Mouse (Mus musculus) limb, embryonic 14.5 days (tissue): ENCODE measurements around the gene Slc39a13. TPM values are rescaled to one million over a fixed set of nuclear protein-coding genes. Genes with fewer than 3 reads are reported as not detected.

ENCODE experiments used
- ATAC-seq: fragments of 200-750 bp; cut with Nextera tagmentation; 2 replicates; pipeline ENCODE4 v1.8.0; 2017; ENCODE audit warnings: low read depth, moderate number of reproducible peaks, moderate TSS enrichment; ENCODE audit not compliant: low FRiP score
- DNase-seq: peaks from one replicate; pipeline ENCODE4 v3.0.0-alpha.2; 2015; ENCODE audit warnings: low spot score
- H3K27ac ChIP-seq: fragments of 300-500 bp; sonication (generic); replicated peaks from 2 replicates; pipeline ENCODE4 v1.5.1; 2014; ENCODE audit warnings: low read depth, mild to moderate bottlenecking, low read length, moderate library complexity, mixed read lengths
- H3K27me3 ChIP-seq: fragments of 300-500 bp; sonication (generic); 2 replicates; pipeline ENCODE4 v1.6.1; 2014; ENCODE audit warnings: low read length, mixed read lengths; ENCODE audit not compliant: control insufficient read depth, insufficient read depth
- H3K36me3 ChIP-seq: fragments of 300-500 bp; sonication (generic); 2 replicates; pipeline ENCODE4 v1.6.1; 2014; ENCODE audit warnings: mild to moderate bottlenecking, low read length, moderate library complexity, mixed read lengths; ENCODE audit not compliant: control insufficient read depth, insufficient read depth
- H3K4me1 ChIP-seq: fragments of 300-500 bp; sonication (generic); 2 replicates; pipeline ENCODE4 v1.6.1; 2014; ENCODE audit warnings: antibody characterized with exemption, low read length, mixed read lengths; ENCODE audit not compliant: control insufficient read depth, insufficient read depth
- H3K4me2 ChIP-seq: fragments of 300-500 bp; sonication (generic); replicated peaks from 2 replicates; pipeline ENCODE4 v1.6.1; 2014; ENCODE audit warnings: low read depth, mild to moderate bottlenecking, low read length, moderate library complexity; ENCODE audit not compliant: severe bottlenecking
- H3K4me3 ChIP-seq: fragments of 300-500 bp; sonication (generic); replicated peaks from 2 replicates; pipeline ENCODE4 v1.5.1; 2014; ENCODE audit warnings: low read length
- H3K9ac ChIP-seq: fragments of 300-500 bp; sonication (generic); 2 replicates; pipeline ENCODE4 v1.6.1; 2014; ENCODE audit warnings: mild to moderate bottlenecking, low read depth, low read length, moderate library complexity; ENCODE audit not compliant: severe bottlenecking
- H3K9me3 ChIP-seq: fragments of 300-500 bp; sonication (generic); 2 replicates; pipeline ENCODE4 v1.6.1; 2016; ENCODE audit warnings: low read length; ENCODE audit not compliant: control insufficient read depth
- POLR2A ChIP-seq: fragments of 200-500 bp; IDR thresholded peaks from 2 replicates; pipeline ENCODE4 v1.8.0; 2012; ENCODE audit warnings: inconsistent platforms, mild to moderate bottlenecking, moderate library complexity, borderline replicate concordance; ENCODE audit not compliant: insufficient read depth, insufficient read length; ENCODE audit errors: extremely low read depth
- WGBS: fragments of 180-500 bp; shearing (Covaris S2); extraction: QIAGEN DNeasy Blood & Tissue Kit; methylation state at CpG from one replicate; pipeline ENCODE4 v1.1.7; 2014; 5-methylcytosine and 5-hydroxymethylcytosine counted together
- polyA plus RNA-seq, 2 experiments: library from polyadenylated mRNA; depleted of rRNA in 1 of 2; stranded (reverse) in 1 of 2; unstranded in 1 of 2; fragments of >200 nt; fragmentation: Nextera tagmentation in 1 of 2; extraction: Ambion mirVana in 1 of 2; gene quantifications; 2 replicates each; pipeline versions ENCODE4 v1.2.1 to v1.2.3; 2012 to 2014

Gene Slc39a13
- polyA plus RNA-seq, 2 experiments: 63.3 to 143 TPM

DNA sequence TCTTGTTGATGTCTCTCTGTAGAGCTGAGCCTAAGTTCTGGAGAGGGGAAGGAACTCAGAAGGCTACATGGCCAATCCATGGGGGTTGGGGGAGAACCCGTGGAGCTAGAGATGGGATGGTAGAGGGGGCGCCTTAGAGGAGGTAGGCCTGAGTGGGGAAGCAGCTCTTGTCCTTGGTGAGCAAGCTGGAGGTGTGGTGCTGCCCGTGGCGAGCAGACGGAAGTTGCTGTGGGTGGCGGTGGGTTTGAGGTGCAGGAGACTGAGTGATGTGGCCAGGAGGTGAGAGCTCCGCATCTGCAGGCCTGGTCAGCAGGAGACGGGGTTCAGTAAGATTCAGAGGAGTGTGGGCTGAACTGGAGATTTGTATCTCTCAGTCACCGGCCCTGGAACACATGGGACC, 17.2 kb upstream of the Slc39a13 start:
- no peaks in the 10 kb centered on the region for H3K36me3 ChIP-seq
- no peak overlapping the region for H3K27ac ChIP-seq
- H3K9me3 ChIP-seq: no peaks in the 10 kb centered on the region
- no peak overlapping the region for H3K4me3 ChIP-seq
- no peaks in the 10 kb centered on the region for H3K4me1 ChIP-seq
- H3K9ac ChIP-seq: no peak overlapping the region
- ATAC-seq (no peak), DNase-seq (no peak)
- 81% methylated on average over 9 of the region's 9 CpGs for WGBS
- TF ChIP-seq POLR2A: no peak
- H3K4me2 ChIP-seq: no peak overlapping the region
- H3K27me3 ChIP-seq: no peaks in the 10 kb centered on the region

DNA sequence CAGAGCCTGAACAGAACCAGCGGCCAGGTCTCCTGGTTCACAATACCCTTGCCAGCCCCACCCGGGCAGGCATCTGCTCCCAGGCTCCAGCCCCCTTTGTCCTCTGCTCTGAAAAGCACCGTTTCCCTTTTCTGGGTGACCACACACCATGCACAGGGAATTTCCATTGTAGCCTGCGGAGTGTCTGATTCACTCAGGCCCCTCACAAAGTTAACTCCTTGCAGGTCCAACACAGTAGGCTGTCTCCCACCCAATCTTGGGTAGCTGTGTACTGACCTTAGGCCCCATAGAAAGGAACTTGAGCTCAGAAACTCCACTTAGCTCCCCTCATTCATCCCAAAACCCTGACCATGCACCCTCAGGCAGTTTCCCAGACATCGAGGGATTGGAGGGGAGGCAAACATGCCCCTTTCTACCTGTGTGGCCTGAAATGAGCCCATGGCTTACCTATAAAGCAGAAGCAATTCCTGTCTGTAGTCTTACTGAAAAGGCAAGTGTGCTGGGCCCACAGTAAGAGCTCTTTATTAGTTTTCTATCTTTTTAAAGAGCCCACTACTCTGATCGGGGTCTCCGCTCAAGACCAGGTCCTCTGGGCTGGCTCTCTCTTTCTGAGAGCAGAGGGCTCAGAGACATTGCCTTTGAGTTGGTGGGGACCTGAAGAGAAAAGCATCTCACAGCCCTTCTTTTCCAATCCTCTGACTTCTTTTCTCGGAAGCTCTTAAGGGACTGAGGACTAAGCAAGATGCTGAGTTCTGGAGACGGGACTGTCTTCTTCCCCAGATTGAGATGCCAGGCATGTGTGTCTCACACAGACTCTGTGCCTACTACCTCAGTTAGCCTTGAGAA, 16.4 kb upstream of the Slc39a13 start:
- 65% methylated on average over 9 of the region's 9 CpGs for WGBS
- Histone ChIP-seq H3K9me3 (no peaks in the 10 kb centered on the region), H3K27ac (no peak overlapping the region), H3K4me2 (no peak overlapping the region), H3K27me3 (no peaks in the 10 kb centered on the region), H3K36me3 (no peaks in the 10 kb centered on the region), H3K4me1 (no peaks in the 10 kb centered on the region), H3K9ac (no peak overlapping the region), H3K4me3 (no peak overlapping the region)
- no peak for DNase-seq
- TF ChIP-seq POLR2A: no peak
- ATAC-seq: no peak

DNA sequence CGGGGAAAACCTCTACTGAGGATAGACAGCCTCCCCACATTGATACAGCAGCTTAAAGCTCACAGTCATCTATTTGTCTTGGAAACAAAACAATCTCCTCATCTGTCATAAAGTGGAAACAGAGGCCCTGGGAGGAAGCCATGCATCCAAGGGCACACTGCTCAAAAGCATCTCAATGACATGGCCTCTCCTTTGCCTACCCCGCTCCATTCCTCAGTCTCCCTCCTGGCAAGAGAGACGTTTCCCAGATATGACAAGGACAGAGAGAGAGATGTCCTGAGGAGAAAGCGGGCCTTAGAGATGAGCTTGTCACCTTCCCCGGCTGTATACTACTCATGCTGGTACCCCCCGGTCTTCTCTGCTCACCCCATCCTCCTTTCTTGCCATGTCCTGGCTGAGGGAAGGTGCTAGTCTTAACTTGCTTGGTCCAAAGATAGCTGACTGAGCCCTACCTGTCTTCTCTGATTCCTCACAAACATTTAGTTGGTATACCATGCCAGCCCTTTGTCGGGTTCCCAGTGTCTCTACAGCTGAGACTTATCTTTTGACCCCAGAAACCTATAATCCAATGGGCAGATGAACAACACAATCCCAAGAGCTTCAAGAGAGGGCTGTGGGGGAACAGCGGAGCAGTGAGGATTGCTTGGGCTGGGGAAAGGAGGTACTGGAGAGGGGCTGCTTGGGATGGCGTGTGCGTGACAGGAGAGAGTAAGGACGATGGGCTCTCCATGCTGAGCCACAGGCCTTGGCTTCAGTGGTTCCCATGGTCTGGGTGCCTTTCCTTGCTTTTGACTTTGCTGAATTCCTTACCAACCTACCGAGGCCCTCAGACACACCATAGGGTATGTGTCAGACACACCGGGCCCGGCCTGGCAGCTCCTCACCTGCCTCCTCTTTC, 15.5 kb upstream of the Slc39a13 start:
- 89% methylated on average over 14 of the region's 14 CpGs for WGBS
- no peak overlapping the region for H3K27ac ChIP-seq
- no peak for DNase-seq
- H3K9me3 ChIP-seq: no peaks in the 10 kb centered on the region
- TF ChIP-seq POLR2A: no peak
- no peaks in the 10 kb centered on the region for H3K36me3 ChIP-seq
- no peaks in the 10 kb centered on the region for H3K27me3 ChIP-seq
- no peak overlapping the region for H3K9ac ChIP-seq
- H3K4me3 ChIP-seq: no peak overlapping the region
- no peak overlapping the region for H3K4me2 ChIP-seq
- no peak for ATAC-seq
- H3K4me1 ChIP-seq: no peaks in the 10 kb centered on the region

DNA sequence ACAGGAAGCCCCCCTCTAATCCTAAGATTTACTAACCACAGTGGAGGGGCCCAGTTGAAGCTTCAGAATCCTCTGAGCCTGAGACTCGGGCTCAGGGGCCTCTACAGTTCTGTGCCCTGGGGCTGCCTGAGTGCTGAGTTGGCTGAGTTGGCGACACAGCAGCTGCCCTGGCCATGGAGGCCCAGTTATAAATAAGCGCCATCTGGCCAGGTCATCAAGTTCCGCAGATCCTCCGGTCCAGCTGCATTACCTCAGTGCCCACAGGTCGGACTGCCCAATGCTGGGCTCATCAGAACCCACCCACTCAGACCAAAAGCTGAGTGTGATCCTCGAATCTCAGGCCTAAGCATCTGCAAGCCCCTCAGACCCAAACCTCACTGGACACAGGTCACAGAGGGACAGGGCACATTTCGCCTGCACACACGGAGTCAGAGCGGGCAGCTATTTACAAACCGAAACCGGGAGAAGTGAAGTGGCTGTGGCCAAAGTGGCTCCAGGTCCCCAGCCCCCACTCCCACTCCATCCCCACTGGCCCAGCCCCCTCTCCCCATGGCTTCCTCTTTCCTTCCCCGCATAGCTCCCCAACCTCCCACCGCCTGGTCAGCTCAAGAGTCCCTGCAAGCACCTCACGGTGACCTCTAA, 14.1 kb upstream of the Slc39a13 start:
- Histone ChIP-seq H3K27ac (no peak overlapping the region), H3K9me3 (no peaks in the 10 kb centered on the region), H3K27me3 (no peaks in the 10 kb centered on the region), H3K9ac (no peak overlapping the region), H3K36me3 (no peaks in the 10 kb centered on the region), H3K4me1 (no peaks in the 10 kb centered on the region), H3K4me3 (no peak overlapping the region), H3K4me2 (no peak overlapping the region)
- TF ChIP-seq POLR2A: no peak
- DNase-seq: no peak
- no peak for ATAC-seq
- WGBS: 74% methylated on average over 15 of the region's 15 CpGs

DNA sequence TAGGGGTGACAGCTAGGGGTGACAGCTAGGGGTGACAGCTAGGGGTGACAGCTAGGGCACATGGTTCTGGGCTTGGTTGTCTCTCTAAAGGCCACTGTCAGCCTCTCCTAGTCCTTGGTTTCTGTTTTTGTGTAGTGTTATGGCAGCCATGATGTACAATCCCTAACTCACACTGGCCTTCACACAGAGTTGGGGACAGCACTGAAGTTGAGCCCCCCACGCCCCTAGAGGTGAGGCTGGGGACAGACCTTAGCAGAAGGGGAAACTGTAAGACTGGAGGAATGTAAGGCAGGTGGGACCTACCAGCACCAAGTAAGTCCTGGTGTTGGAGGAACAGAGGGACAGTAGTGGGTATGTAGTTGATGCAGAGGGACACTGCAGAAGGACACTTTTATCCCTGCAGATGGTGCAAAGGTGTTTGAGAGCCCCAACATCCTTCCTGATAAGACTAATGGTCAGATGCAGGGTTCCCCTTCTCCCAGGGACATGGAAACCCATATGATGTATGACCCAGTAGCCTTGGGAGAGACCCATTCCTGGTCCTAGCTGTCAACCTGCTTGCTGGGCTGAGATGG, 13.2 kb upstream of the Slc39a13 start:
- Histone ChIP-seq H3K27me3 (no peaks in the 10 kb centered on the region), H3K9ac (no peak overlapping the region), H3K4me3 (no peak overlapping the region), H3K9me3 (no peaks in the 10 kb centered on the region), H3K4me1 (no peaks in the 10 kb centered on the region), H3K36me3 (no peaks in the 10 kb centered on the region), H3K27ac (no peak overlapping the region), H3K4me2 (no peak overlapping the region)
- DNase-seq (no peak), ATAC-seq (no peak)
- no peak for TF ChIP-seq POLR2A
- WGBS: 38% methylated on average over 1 of the region's 1 CpGs
